Mouse (Mus musculus) heart, postnatal 4 days (tissue): Measurements from ENCODE around the gene Best1. TPM values are rescaled to one million over a fixed set of nuclear protein-coding genes. Genes with fewer than 3 reads are reported as not detected.

ENCODE experiments used
- DNase-seq: peaks from one replicate; pipeline ENCODE4 v3.0.0; 2021
- total RNA-seq, 2 experiments: library from RNA; stranded (reverse); gene quantifications; 2 replicates each; pipeline ENCODE4 v1.2.3; 2021

The Best1 gene
- total RNA-seq, 2 experiments from 2014 or later, result not detected

DNA sequence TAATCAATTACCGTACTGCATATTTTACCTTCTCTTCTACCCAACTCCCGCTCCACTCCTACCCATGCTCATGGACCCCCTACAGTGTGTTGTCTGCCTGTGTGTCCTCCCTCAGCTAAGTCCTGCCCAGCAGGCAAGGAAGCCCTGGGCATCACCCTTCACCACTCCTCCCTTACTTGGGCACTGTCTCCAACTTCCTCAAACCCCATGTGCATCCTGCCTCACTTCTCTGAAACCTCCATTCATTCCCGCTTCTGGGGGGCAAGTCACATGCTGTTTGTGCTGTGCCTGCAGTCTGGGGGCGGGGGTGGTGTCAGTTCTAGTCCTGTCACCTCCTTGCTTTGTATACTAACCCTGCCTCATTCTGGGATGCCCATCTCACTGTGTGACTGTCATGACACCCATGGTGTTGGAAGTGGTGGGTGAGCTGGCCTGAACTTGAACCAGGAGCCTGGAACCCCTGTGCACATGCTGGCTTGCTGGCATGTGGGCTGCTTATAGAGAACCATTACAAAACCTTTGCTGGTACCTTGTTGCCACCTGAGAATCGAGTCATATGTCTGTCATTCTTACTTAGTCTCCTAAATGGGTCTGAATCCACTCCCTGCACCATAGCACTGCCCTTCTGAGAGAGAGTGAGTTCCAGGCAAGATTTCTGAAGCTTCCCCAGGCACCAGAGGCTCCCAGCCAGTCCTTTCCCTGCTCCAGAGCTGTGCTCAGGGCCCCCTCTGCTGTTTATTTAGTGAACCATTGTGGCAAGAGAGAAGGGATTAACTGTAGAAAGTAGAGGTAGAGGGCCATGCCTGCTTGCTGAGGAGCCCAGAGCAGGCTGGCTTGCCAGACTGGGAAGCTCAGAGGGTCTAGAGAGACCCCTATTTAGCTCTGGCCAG lies 21.2 kb upstream of the Best1 start:
- peak; percentile 65 for DNase-seq

DNA sequence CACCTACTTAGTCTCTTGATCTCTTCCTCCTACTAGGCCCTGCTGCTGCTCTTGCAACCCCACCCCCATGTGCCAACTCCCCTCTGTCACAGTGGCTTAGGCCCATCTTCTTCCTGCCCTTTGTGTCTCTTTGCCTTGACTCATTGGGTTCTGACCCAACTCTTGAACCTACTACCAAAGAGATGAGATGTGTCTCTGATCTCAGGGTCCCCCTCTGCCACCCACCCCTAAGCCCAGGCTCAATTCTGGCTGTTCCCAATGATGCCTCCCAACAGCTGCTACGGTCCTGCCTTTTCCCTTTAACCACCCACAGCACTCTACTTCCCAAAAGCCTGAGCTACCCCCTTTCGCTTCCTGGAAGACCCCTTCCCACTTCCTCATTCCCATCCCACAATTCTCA lies 20.5 kb upstream of the Best1 start:
- DNase-seq, result no peak

DNA sequence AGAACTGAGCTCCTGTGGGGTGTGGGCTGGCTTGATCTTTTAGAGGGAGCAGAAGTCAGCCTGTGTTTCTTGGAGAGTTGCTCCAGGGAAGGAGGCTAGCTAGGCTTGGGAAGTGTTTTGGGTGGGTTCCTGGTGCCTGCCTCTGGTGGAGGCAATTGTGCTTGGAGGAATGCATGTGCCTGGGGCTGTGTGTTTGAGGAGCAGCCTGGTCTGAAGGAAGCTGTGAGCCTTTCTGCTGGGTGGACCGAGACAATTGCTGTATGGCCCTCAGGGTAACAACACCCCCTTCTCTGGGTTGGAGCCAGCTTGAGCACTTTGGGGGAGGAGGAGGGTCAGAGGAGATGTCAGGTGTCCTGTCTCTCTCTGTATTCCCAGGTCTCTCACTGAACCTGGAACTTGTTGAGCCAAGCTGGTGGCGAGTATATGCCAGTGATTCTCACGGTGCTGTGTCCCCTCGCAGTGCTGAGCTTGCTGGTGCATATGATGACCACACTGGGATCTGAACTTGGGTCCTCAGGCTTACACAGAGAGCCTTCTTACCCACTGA lies 17.9 kb upstream of the Best1 start:
- no peak for DNase-seq

DNA sequence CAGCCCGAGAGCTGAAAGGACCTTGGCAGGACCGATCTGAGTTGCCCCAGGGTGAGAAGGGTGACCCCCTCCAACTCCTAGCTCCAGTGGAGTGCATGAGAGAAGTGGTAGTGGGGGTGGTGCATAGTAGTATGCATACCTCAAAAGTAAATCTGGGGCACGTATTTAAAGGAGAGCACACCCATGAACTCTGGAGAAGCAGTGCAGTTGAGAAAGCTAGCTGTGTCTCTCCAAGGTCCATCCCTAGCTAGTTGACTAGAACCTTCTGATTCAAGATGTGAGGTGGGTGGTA lies 17.0 kb upstream of the Best1 start:
- no peak for DNase-seq

DNA sequence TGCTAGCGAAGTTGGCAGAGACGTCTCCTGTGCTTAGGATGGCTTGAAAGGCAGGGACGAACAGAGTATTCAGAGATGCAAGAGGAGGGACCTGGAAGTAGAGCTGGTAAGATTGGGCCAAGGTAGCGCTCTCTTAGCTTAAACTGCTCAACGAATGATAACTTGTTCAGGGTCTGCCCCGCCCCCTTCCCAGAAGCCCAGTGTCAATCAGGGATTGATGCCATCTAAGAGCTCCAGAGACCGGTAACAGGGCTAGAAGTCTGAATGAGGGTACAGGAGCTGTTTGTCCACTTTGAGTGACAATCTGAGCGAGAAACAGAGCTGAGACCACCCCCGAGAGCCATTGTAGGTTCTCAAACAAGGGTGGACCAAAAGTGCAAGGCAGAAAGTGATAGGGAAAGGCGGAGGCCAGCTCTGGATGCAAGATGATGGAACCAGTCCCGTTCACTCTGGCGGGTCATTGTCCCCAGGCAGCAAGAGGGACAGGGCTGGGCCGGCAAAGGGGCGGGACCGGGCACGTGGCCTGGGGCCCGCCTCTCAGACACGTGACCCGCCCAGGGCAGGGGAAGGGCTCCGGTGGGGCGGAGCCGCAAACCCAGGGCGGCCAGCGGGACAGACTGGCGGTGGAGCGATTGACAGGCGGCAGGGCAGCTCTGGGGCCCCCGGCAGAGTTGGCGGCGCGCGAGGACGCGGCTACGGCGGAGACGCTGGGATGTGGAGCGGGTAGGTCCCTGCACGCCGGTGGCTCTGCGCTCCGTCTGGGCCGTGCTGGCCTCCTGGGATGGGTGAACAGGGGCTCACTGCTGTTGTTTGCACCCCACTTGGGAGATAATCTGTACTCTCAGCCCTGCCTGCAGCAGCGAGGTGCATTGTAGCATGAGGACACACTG lies 16.4 kb upstream of the Best1 start:
- peak; percentile 95 for DNase-seq

DNA sequence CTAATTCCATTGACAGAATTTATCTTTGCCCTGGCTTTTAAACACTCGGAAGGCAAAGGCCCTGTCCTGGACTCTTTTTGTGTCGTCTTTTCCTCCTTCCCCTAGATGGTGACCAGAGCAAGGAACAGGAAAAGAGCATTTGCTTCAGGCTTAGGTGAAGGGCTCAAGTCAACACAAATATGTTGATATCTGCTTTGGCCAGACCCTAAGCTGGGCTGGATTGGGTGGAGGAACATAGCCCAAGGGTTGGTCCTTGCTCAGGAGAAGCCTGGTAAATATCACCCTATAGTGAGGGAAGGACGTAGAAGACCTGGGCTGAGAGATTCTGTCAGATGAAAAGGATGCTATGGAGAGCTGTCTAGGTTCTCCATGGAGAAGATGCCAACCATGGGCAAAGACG lies 14.7 kb upstream of the Best1 start:
- DNase-seq, result no peak

DNA sequence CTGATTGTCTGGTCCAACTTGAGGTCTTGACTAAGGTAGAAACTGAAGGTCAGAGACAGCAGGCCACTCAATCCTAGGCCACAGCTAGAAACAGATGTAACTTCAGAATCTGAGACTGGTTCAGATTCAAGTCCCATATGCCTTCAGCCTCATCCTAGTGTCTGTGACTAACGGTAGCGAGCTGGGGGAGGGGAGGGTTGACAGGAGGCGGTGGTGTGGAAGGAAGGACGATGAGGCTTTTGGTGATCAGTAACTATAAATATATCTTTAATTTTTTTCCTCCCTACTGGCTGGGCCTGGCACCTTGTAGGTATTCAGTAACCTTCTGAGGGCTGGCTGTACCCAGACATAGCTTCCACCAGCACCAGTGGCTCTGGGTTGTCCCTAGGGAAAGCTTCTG lies 14.0 kb upstream of the Best1 start:
- DNase-seq, result no peak

DNA sequence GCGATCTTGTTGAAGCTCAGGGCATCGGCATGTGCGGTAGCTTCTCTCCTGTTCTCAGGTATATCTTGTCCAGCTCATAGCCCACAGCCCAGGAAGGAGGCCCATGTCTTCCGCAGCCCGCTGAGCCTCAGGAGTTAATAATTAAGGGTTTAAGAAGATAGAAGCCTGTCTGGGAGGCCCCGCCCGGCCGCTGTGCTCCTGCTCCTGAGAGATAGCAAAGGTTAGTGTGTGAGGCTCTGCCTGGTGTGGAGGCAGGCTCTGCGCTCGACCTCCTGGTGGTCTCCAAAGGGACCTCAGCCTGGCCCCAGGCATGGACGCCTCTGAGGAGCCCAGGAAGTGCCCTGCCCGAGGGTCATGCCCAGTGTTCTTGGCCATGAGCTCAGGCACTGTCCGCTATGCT lies 13.4 kb upstream of the Best1 start:
- no peak for DNase-seq

DNA sequence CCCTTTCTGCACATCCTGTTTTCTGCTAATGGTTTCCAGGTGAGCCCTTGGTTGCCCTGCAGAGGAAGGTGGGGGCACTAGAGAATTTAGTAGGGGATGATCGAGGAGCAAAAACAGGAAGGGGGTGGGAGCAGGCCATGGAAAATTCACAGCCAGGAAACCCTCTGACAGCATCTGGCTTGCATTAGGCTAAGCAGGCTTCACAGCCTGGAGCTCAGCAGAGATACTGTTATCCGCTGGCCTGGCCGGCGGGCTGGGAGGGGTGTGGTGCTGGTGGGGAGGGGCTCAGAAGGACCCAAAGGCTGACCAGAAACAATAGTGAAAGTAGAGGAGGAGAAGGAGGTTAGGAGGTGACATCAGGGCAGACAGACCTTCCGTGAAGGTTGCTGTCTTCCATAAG lies 12.5 kb upstream of the Best1 start:
- peak; percentile 73 for DNase-seq

DNA sequence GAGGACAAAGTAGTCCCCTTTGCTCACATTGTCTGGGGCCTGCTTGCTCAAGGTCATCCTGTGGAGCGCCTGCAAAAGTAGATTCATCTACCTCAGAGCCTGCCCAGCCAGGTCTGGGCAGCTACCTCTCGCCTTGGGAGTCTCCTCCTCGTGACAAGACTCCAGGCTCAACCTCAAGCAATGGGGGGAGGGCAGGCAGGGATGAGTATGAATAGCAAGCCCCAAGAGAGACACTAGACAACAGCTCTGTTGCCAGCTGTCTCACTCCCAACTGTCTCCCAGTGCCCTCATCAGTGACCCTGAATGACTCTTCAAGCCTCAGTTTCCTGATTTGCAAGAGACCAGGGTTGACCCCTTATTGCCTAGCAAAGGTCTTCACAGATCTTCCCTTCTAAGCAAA lies 11.9 kb upstream of the Best1 start:
- no peak for DNase-seq

DNA sequence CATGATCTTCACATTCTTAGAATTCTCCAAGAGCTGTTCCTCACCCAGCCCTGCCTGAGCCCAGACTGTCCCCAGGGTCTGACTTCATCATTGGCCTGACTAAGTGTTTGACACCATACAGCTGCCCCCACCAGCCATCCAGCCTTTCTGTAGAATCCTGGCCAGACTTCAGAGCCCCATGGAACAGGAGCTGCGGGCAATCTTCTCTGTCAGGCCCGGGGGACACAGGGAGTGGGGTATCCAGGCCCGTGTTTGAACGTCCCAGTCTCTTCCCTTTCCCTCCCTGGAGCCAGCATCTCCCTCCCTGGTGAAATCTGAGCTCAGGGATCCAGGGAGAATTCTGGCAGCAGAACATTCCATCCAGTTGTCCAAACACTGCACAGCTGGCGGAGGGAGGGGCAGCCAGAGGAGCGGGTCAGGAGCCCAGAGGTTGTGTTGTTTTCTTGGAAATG lies 11.4 kb upstream of the Best1 start:
- peak; percentile 79 for DNase-seq

DNA sequence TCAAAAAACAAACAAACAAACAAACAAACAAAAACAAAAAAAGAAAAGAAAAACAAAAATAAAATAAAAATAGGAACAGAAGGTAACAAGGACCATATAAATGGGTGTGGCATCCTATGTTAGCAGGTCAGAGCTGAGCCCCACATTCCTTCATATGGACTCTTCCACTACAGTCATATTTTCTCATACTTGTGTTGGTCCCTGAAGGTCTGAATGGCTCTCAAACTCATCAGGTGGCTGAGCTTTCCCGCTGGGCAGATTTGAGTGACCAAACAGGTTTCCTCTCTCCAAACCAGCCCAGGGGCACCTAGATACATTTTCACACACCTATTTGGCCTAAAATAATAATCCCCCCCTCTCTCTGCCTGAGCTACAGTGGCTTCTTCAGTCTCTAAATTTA lies 10.0 kb upstream of the Best1 start:
- DNase-seq, result no peak

DNA sequence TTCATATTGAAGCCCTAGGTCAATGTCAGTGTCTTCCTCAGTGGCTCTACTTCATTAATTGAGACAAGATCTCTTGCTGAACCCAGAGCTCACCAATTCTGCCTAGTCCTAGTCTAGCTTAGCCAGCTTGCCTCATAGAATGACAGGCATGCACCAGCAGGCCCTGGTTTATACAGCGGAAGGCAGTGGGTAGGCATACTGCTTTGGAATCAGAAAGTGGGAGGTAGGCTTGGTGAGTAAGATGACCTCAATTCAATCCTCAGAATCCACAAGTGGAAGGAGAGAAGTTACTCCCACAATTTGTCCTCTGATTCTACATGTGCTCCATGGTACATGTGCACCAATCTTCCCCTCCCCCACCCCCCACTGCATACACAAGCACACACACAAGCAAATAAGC lies 2.3 kb upstream of the Best1 start:
- no peak for DNase-seq

DNA sequence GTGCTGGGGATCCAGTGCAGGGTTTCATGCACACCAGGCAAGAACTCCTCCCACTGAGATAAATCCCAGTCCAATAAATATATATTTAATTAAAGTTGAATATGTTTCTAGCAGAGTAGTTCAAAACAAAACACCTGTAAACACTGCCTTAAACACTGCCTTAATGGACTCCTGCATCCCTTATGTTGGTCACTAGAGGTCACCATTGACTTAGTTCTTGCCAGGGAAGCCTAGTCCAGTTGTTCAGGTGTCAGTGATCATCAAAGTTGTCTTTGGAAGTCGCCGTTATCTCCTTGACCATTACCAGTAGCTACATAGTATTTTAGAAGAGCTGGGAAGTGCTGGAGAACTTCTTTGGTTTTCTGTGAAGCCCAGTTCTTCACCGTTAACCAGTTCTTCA lies 1.1 kb downstream of the Best1 start:
- peak; percentile 54 for DNase-seq

DNA sequence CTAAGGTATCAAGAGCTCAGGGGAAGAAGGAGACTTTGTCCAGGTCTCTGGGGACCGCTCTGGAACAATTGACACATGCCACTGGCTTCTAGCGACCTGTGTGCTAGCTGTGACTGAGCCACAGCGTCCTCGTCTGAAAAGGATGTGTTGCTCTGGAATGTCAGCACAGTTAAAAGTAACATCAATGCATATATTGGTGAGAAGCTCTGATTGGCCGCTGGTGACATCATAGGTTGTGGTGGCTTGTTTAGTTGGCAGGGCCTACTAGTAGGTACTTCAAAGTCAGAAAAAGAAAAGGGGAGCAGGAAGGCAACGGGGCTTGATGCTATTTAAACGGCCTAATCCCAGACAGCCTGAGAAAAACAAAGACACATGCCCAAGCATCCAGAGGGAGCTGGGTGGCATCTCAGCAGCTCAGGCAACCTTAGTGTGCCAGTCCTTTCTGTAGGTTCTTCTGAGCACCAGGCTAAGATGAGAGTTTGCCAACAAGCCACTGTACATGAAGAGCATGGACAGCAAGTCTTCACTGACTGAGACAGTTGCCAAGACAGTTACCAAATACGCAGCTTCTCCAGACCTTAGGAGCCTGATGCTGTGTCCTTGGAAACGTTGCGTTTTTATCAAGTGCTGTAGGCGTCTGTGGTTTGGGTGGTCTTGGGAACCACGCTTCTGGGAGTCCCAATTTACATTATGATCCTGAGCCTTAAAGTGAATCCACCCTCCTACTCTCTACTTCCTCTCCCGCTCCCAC lies 2.5 kb downstream of the Best1 start:
- no peak for DNase-seq

DNA sequence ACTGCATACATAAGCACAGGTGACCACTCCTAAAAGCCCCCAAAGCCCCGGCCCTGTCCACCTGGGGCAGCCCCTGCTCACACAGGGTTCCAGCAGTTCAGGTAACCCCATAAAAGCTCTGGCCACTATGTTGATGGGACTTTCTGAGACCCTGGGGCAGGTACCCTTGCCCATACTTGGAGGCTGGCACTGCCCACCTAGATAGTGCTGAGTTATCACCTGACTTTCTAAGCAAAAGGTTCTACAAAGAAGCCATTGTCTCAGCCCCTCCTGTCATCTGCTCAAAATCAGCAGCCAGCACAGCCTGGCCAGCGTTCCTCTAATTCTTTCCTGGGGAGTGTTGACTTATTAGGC lies 3.4 kb downstream of the Best1 start:
- no peak for DNase-seq

DNA sequence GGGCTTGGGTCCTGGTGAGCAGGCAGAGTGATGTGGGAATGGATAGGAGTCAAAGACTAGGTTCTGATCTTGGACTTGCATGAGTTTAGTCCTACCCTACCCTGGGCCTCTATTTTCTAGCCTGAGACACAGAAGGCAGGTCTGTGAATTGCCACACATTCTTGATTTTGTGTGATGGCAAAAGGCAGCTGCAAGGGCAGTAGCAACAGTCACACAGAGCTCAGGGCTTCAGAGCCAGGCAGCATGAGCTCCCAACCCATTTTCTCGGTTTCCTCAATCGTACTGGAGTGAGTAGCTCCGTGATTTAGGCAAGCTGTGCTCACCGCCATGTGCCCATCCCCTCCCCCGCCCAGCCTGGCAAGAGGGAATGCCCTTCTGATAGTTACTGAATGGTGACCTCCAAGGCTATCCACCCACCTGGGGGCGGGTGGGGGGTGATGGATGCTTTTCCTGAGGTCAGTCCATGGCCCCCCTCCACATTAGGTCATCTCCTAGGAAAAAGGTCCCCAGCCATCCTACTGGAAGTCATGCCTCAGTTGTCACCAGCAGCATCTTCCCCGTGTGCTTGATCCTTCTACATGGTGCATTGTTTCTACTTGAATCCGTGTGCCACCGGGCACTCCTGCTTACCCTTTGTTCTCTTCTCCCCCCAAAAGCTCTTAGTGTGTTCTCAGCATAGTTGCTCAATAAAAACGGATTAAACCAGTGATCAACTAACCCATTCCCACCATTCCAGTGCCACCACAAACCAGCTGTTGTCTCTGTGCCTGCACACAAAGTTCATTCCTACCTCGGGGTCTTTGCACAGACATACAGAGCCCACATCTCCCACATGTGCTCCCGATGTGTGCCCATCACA lies 4.0 kb downstream of the Best1 start:
- no peak for DNase-seq

DNA sequence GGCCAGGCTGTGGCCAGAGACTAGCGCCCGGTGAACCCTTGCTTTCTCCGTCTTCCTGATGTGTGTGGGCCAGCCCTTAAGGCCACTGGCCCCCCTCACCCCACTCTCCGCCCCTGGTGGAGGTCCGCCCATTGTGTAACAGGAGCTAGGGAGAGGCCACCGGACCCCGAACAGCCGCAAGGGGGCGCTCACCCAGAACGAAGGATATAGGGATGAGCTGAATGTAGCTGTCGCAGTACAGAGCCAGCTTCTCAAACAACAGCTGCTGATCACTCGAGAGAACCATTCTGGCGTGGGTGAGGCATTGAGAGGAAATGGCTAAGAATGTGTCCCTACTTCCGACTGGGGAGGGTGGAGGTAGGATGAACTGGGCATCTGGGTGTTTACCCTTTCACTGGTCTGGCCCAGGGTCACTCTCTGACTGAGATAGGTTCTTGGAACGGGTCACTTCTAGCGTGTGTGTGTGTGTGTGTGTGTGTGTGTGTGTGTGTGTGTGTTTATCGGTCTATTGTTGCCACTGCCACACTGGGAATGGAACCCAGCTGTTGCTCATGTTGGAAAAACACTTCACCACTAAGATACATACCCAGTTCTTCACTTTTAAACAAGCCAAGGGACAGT lies 8.3 kb downstream of the Best1 start:
- peak; percentile 97 for DNase-seq

DNA sequence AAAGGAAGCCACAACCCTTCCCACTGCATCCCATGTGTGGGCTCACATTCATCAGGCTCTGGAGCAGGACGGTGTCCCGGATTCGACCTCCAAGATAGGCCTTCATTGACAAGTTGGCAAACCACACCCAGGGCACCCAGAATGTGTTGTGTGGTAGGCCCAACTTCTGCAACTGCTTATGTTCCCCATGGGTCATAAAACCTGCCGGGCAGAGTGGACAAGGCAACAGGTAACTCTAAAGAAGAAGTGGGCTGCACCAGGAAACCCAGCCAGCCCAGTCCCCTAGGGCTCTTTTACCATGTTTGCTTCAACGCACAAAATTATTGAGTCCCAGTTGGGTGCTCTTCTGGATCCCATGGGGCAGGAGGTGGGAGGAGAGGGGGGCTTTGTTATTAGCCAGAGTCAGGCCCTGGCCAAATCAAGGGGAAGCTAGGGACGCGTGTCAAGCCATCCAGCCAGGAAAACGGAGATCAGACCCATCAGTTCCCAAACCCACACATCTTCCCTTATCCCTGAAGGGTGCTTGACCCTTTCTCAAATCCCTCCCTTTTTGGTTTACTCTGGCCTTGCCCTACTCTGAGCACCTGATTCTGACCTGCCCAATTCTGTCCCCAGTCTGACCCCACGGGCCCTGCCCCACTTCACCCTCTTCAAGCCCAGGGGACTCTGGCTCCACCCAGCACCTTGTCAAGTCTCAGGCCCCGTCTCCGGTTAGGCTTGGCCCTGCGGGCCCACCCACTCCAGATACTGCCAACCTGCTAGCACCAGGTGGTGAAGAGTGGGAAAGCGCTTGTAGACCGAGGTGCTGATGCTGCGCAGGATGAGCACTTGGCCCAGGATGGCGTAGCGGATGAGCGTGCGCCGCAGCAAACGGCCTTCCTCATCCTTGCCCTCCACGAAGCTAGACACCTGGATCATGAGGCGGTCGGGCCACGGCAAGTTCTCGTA lies 9.1 kb downstream of the Best1 start:
- DNase-seq, result no peak

DNA sequence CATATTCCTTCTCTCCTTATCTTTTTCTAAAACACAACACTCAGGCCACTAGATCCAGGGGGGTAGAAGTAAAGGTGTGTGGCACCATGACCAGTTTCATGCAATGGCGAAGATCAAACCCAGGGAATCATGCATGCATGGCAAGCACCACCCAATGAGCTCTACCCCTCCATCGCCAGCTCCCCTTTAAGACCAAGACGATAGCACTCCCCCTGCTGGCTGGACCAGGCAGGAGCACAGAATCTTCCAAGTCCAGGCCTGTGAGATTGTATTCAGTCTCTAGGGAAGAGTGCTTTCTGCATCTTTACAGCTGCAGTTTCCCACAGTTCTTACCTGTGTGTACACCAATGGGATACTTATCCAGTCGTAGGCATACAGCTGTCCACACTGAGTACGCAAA lies 10.1 kb downstream of the Best1 start:
- DNase-seq, result peak; percentile 89
